Mouse (Mus musculus) heart, embryonic 15.5 days (tissue): ENCODE measurements around the gene Aqp2. TPM values are rescaled to one million over a fixed set of nuclear protein-coding genes. Genes with fewer than 3 reads are reported as not detected.

Source experiments
- ATAC-seq: fragments of 200-750 bp; cut with Nextera tagmentation; replicated peaks from 2 replicates; pipeline ENCODE4 v1.8.0; 2017; ENCODE audit warnings: low read depth, moderate TSS enrichment; ENCODE audit not compliant: insufficient number of reproducible peaks, insufficient read depth, low FRiP score
- H3K27ac ChIP-seq: fragments of 300-500 bp; sonication (generic); 2 replicates; pipeline ENCODE4 v1.5.1; 2015; ENCODE audit warnings: mild to moderate bottlenecking, inconsistent platforms
- H3K27me3 ChIP-seq: fragments of 300-500 bp; sonication (generic); 2 replicates; pipeline ENCODE4 v1.6.1; 2015; ENCODE audit warnings: inconsistent platforms
- H3K36me3 ChIP-seq: fragments of 300-500 bp; sonication (generic); 2 replicates; pipeline ENCODE4 v1.6.1; 2015; ENCODE audit warnings: mild to moderate bottlenecking, inconsistent platforms
- H3K4me1 ChIP-seq: fragments of 300-500 bp; sonication (generic); replicated peaks from 2 replicates; pipeline ENCODE4 v1.6.1; 2015; ENCODE audit warnings: inconsistent platforms
- H3K4me2 ChIP-seq: fragments of 300-500 bp; sonication (generic); 2 replicates; pipeline ENCODE4 v1.6.1; 2015; ENCODE audit warnings: inconsistent platforms, mild to moderate bottlenecking, moderate library complexity
- H3K4me3 ChIP-seq: fragments of 300-500 bp; sonication (generic); 2 replicates; pipeline ENCODE4 v1.5.1; 2015; ENCODE audit warnings: mild to moderate bottlenecking, inconsistent platforms
- H3K9ac ChIP-seq: fragments of 300-500 bp; sonication (generic); 2 replicates; pipeline ENCODE4 v1.6.1; 2015; ENCODE audit warnings: mild to moderate bottlenecking, inconsistent platforms
- H3K9me3 ChIP-seq: fragments of 300-500 bp; sonication (generic); replicated peaks from 2 replicates; pipeline ENCODE4 v1.6.1; 2016; ENCODE audit warnings: inconsistent platforms
- WGBS: fragments of 180-500 bp; shearing (Covaris S2); methylation state at CpG from one replicate; pipeline ENCODE4 v1.1.7; 2015; ENCODE audit warnings: mixed read lengths; 5-methylcytosine and 5-hydroxymethylcytosine counted together
- polyA plus RNA-seq: library from polyadenylated mRNA; unstranded; fragments of >200 nt; fragmentation: Nextera tagmentation; extraction: Ambion mirVana; gene quantifications from 2 replicates; pipeline ENCODE4 v1.2.1, GENCODE M21; 2015

The Aqp2 gene
- polyA plus RNA-seq, 1 experiment from 2014 or later = not detected

- Histone ChIP-seq H3K27ac (no peak overlapping the region), H3K27me3 (peaks cover 32% of the 10 kb centered on the region), H3K4me2 (no peak overlapping the region), H3K36me3 (no peaks in the 10 kb centered on the region), H3K9ac (no peak overlapping the region), H3K4me1 (no peaks in the 10 kb centered on the region), H3K9me3 (no peaks in the 10 kb centered on the region), H3K4me3 (no peak overlapping the region)
- ATAC-seq = no peak
- WGBS = 74% methylated on average over 10 of the region's 10 CpGs
These were observed 18.6 kb upstream of the Aqp2 start for GRCm38 (mm10) chr15:99560246-99560645.

- H3K9me3 ChIP-seq = no peaks in the 10 kb centered on the region
- H3K4me1 ChIP-seq = no peaks in the 10 kb centered on the region
- H3K4me3 ChIP-seq = no peak overlapping the region
- WGBS = 71% methylated on average over 4 of the region's 4 CpGs
- H3K27ac ChIP-seq = no peak overlapping the region
- no peaks in the 10 kb centered on the region for H3K36me3 ChIP-seq
- H3K27me3 ChIP-seq = peaks cover 21% of the 10 kb centered on the region
- H3K4me2 ChIP-seq = no peak overlapping the region
- ATAC-seq = no peak
- no peak overlapping the region for H3K9ac ChIP-seq
These were observed 11.5 kb upstream of the Aqp2 start for GRCm38 (mm10) chr15:99567371-99567770.

GRCm38 (mm10) chr15:99568682-99569081, 10.2 kb upstream of the Aqp2 start:
- H3K9ac ChIP-seq = no peak overlapping the region
- 72% methylated on average over 6 of the region's 6 CpGs for WGBS
- H3K9me3 ChIP-seq = no peaks in the 10 kb centered on the region
- H3K27ac ChIP-seq = no peak overlapping the region
- no peak for ATAC-seq
- peaks cover 25% of the 10 kb centered on the region for H3K27me3 ChIP-seq
- H3K36me3 ChIP-seq = no peaks in the 10 kb centered on the region
- no peak overlapping the region for H3K4me3 ChIP-seq
- H3K4me2 ChIP-seq = no peak overlapping the region
- no peaks in the 10 kb centered on the region for H3K4me1 ChIP-seq

GRCm38 (mm10) chr15:99569123-99569522, 9.7 kb upstream of the Aqp2 start:
- Histone ChIP-seq H3K4me2 (no peak overlapping the region), H3K4me1 (no peaks in the 10 kb centered on the region), H3K36me3 (no peaks in the 10 kb centered on the region), H3K4me3 (no peak overlapping the region), H3K9me3 (no peaks in the 10 kb centered on the region), H3K27me3 (peaks cover 23% of the 10 kb centered on the region), H3K9ac (no peak overlapping the region), H3K27ac (no peak overlapping the region)
- 59% methylated on average over 10 of the region's 10 CpGs for WGBS
- no peak for ATAC-seq

GRCm38 (mm10) chr15:99583463-99584344, 4.8 kb downstream of the Aqp2 start:
- Histone ChIP-seq H3K36me3 (no peaks in the 10 kb centered on the region), H3K9ac (peak overlapping the region; percentile 32; the same call in 1 of the 2 replicates), H3K9me3 (no peaks in the 10 kb centered on the region), H3K27me3 (peaks cover 99% of the 10 kb centered on the region), H3K4me2 (peak overlapping the region; percentile 73), H3K27ac (no peak overlapping the region), H3K4me3 (peak overlapping the region; percentile 46), H3K4me1 (peaks cover 19% of the 10 kb centered on the region)
- ATAC-seq = no peak
- 3% methylated on average over 53 of the region's 54 CpGs for WGBS

GRCm38 (mm10) chr15:99584407-99585202, 5.8 kb downstream of the Aqp2 start:
- peaks cover 19% of the 10 kb centered on the region for H3K4me1 ChIP-seq
- WGBS = 2% methylated on average over 24 of the region's 24 CpGs
- peak overlapping the region; percentile 46 for H3K4me3 ChIP-seq
- H3K27ac ChIP-seq = no peak overlapping the region
- H3K27me3 ChIP-seq = peaks cover 99% of the 10 kb centered on the region
- H3K9me3 ChIP-seq = no peaks in the 10 kb centered on the region
- no peaks in the 10 kb centered on the region for H3K36me3 ChIP-seq
- peak overlapping the region; percentile 73 for H3K4me2 ChIP-seq
- H3K9ac ChIP-seq = no peak overlapping the region
- ATAC-seq = no peak

- Histone ChIP-seq H3K9ac (no peak overlapping the region), H3K4me3 (no peak overlapping the region), H3K4me1 (peaks cover 25% of the 10 kb centered on the region), H3K4me2 (no peak overlapping the region), H3K27ac (no peak overlapping the region), H3K9me3 (no peaks in the 10 kb centered on the region), H3K36me3 (no peaks in the 10 kb centered on the region), H3K27me3 (peaks cover 99% of the 10 kb centered on the region)
- no peak for ATAC-seq
- WGBS = 50% methylated on average over 6 of the region's 6 CpGs
These were observed 6.9 kb downstream of the Aqp2 start for GRCm38 (mm10) chr15:99585741-99586140.

GRCm38 (mm10) chr15:99586525-99586924, 7.7 kb downstream of the Aqp2 start:
- Histone ChIP-seq H3K27me3 (peaks cover 99% of the 10 kb centered on the region), H3K27ac (no peak overlapping the region), H3K9ac (no peak overlapping the region), H3K4me3 (no peak overlapping the region), H3K9me3 (no peaks in the 10 kb centered on the region), H3K36me3 (no peaks in the 10 kb centered on the region), H3K4me1 (peaks cover 29% of the 10 kb centered on the region), H3K4me2 (no peak overlapping the region)
- ATAC-seq = no peak
- WGBS = 84% methylated on average over 3 of the region's 3 CpGs

- Histone ChIP-seq H3K4me2 (no peak overlapping the region), H3K36me3 (no peaks in the 10 kb centered on the region), H3K9me3 (no peaks in the 10 kb centered on the region), H3K9ac (no peak overlapping the region), H3K27ac (no peak overlapping the region), H3K4me3 (no peak overlapping the region), H3K4me1 (peaks cover 18% of the 10 kb centered on the region), H3K27me3 (peaks cover 100% of the 10 kb centered on the region)
- ATAC-seq = no peak
- 10% methylated on average over 9 of the region's 9 CpGs for WGBS
These were observed 10.4 kb downstream of the Aqp2 start for GRCm38 (mm10) chr15:99589237-99589636.

GRCm38 (mm10) chr15:99589704-99590103, 10.8 kb downstream of the Aqp2 start:
- ATAC-seq = no peak
- H3K4me3 ChIP-seq = no peak overlapping the region
- 28% methylated on average over 7 of the region's 7 CpGs for WGBS
- H3K27ac ChIP-seq = no peak overlapping the region
- H3K9ac ChIP-seq = no peak overlapping the region
- no peaks in the 10 kb centered on the region for H3K9me3 ChIP-seq
- no peak overlapping the region for H3K4me2 ChIP-seq
- H3K4me1 ChIP-seq = peaks cover 14% of the 10 kb centered on the region
- H3K27me3 ChIP-seq = peaks cover 100% of the 10 kb centered on the region
- no peaks in the 10 kb centered on the region for H3K36me3 ChIP-seq

GRCm38 (mm10) chr15:99590429-99591084, 11.7 kb downstream of the Aqp2 start, which contains the start of gene Aqp5:
TSS of gene Aqp5 (plus strand) at chr15:99590782.
- peak within 1 kb of the TSS; percentile 71 for H3K4me2 ChIP-seq
- no peaks in the 10 kb centered on the region for H3K9me3 ChIP-seq
- no peak within 1 kb of the TSS for H3K9ac ChIP-seq
- peaks cover 100% of the 10 kb centered on the region for H3K27me3 ChIP-seq
- 2% methylated on average over 54 of the region's 83 CpGs for WGBS
- H3K36me3 ChIP-seq = no peaks in the 10 kb centered on the region
- peak; percentile 66; the same call in 1 of the 2 replicates for ATAC-seq
- peak within 1 kb of the TSS; percentile 39 for H3K4me3 ChIP-seq
- H3K27ac ChIP-seq = no peak within 1 kb of the TSS
- H3K4me1 ChIP-seq = peaks cover 10% of the 10 kb centered on the region
